Mouse (Mus musculus) cerebellum, adult 18-20 months (tissue): ENCODE data around the gene Plxnb3.
A peak's percentile ranks its signal among the peaks of the same experiment; 100 is the strongest.
"Not testable (repeated sequence)": the region's sequence is repeated elsewhere in the genome, so short reads cannot be mapped to it uniquely, and the experiment has no call there.

Experiments
- DNase-seq, 2 experiments: peaks; one replicate each; pipeline ENCODE4 v3.0.0; 2021

Gene Plxnb3

GRCm38 (mm10) chrX:73756334-73757140 is at the start of gene Plxnb3:
Plxnb3 (plus strand) TSS chrX:73757090.
- peak in 1 of 2 experiments; percentile 9 for DNase-seq

GRCm38 (mm10) chrX:73715476-73716108 is 41.3 kb upstream of the Plxnb3 start:
- peak; percentile 35 to 42 for DNase-seq

- DNase-seq = peak; percentile 85 to 86
These were observed 40.7 kb upstream of the Plxnb3 start, which contains the start of the genes Bcap31 and Abcd1 for GRCm38 (mm10) chrX:73716109-73716661. Bcap31 (minus strand) TSS chrX:73716175. Abcd1 (plus strand) TSS chrX:73716597.

GRCm38 (mm10) chrX:73716709-73717545 is 40.0 kb upstream of the Plxnb3 start:
- peak; percentile 21 to 33 for DNase-seq

GRCm38 (mm10) chrX:73717667-73718066 is 39.2 kb upstream of the Plxnb3 start:
- peak; percentile 25 to 36 for DNase-seq

GRCm38 (mm10) chrX:73718271-73718670 is 38.6 kb upstream of the Plxnb3 start:
- DNase-seq = peak; percentile 8 to 13

GRCm38 (mm10) chrX:73718686-73719362 is 38.1 kb upstream of the Plxnb3 start:
- peak; percentile 34 to 43 for DNase-seq

- DNase-seq = no peak
These were observed 26.0 kb upstream of the Plxnb3 start for GRCm38 (mm10) chrX:73730908-73731307.

GRCm38 (mm10) chrX:73738155-73738554 is 18.7 kb upstream of the Plxnb3 start:
- DNase-seq = no peak

- no peak for DNase-seq
These were observed 17.7 kb upstream of the Plxnb3 start for GRCm38 (mm10) chrX:73739151-73739550.

- not testable (repeated sequence) for DNase-seq
These were observed 17.0 kb upstream of the Plxnb3 start for GRCm38 (mm10) chrX:73739841-73740240.

- DNase-seq = no peak
These were observed 12.0 kb upstream of the Plxnb3 start for GRCm38 (mm10) chrX:73744774-73745481.

GRCm38 (mm10) chrX:73748977-73749376 is 7.9 kb upstream of the Plxnb3 start:
- no peak for DNase-seq

- peak; percentile 67 to 69 for DNase-seq
These were observed 1.9 kb downstream of the Plxnb3 start for GRCm38 (mm10) chrX:73758611-73759290.

- DNase-seq = no peak
These were observed 8.4 kb downstream of the Plxnb3 start for GRCm38 (mm10) chrX:73765311-73765710.

- DNase-seq = no peak
These were observed 10.4 kb downstream of the Plxnb3 start for GRCm38 (mm10) chrX:73767267-73767666.

- DNase-seq = no peak
These were observed 17.4 kb downstream of the Plxnb3 start, which contains the start of gene Srpk3 for GRCm38 (mm10) chrX:73774168-73774760. Srpk3 (plus strand) TSS chrX:73774405.

- no peak for DNase-seq
These were observed 18.1 kb downstream of the Plxnb3 start for GRCm38 (mm10) chrX:73774802-73775483.

- DNase-seq = no peak
These were observed 25.3 kb downstream of the Plxnb3 start for GRCm38 (mm10) chrX:73782227-73782626.

- no peak for DNase-seq
These were observed 28.8 kb downstream of the Plxnb3 start for GRCm38 (mm10) chrX:73785666-73786065.
